Mouse (Mus musculus): ENCODE data around the gene Gm9376. TPM values are rescaled to one million over a fixed set of nuclear protein-coding genes. Genes with fewer than 3 reads are reported as not detected.

Gm9376 gene
- polyA plus RNA-seq (2014; fragmentation: Nextera tagmentation; extraction: Ambion mirVana), result not detected in 2 replicates

DNA sequence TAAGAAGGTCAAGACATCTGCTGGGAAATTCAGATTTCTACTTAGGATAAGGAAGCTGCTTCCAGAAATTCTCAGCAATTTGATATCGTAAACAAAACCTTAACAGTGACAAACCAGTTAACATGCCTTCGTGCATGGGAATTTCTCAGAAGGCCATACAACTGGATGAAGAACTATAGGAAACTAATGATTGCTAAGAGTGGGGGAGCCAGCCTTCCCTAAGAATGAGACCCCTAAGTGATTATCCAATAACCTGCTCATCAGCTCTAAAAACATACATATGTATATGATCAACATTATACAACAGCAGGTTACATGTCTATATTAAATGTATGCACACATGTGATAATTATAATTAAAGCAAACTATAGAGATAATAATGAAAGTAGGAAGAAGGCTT is at the start of gene Gm9376:
Gene Gm9376, plus strand, starts transcription at position 301 of the 400 bp plus-strand sequence.
- H3K27ac ChIP-seq (ENCODE audit: low read depth), result no peak within 1 kb of the TSS
- H3K27me3 ChIP-seq (replicated peaks; ENCODE audit: control insufficient read depth, insufficient read depth, low read length), result no peaks in the 10 kb centered on the region
- no peaks in the 10 kb centered on the region for H3K9me3 ChIP-seq (ENCODE audit: control insufficient read depth, low read length)
- no peak for ATAC-seq (replicated peaks; ENCODE audit: low FRiP score, low TSS enrichment, low read depth)
- no peak within 1 kb of the TSS for H3K4me3 ChIP-seq (ENCODE audit: low read depth, low read length)
- WGBS, result 79% methylated on average over 2 of the region's 2 CpGs
- H3K4me1 ChIP-seq (replicated peaks; ENCODE audit: control insufficient read depth, insufficient read depth, low read length), result no peaks in the 10 kb centered on the region
- no peak within 1 kb of the TSS for H3K4me2 ChIP-seq (ENCODE audit: low read length)
- DNase-seq (ENCODE audit: low spot score), result no peak
- H3K36me3 ChIP-seq (ENCODE audit: control insufficient read depth, insufficient read depth, low read length), result no peaks in the 10 kb centered on the region
- H3K9ac ChIP-seq (ENCODE audit: low read length), result no peak within 1 kb of the TSS

DNA sequence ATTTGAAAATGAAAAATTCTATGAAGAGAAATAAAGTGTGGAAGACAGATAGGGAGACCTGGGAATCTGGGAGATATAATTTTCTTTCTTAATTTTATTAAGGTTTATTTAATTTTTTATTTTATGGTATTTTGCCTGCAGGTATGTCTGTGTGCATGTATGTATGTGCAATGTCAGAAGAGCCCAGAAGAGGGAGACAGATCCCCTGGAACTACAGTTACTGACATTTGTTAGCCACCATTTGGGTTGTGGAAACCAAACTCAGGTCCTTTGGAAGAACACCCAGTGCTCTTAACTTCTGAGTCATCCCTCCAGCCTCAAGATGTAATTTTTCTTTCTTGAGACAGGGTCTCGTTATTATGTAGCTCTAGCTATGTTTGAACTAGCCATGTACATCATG is 45.9 kb upstream of the Gm9376 start:
- WGBS, result 76% methylated on average over 1 of the region's 1 CpGs
- ATAC-seq (replicated peaks; ENCODE audit: low FRiP score, low TSS enrichment, low read depth), result no peak
- Histone ChIP-seq H3K27ac (ENCODE audit: low read depth) (no peak overlapping the region), H3K4me3 (ENCODE audit: low read depth, low read length) (no peak overlapping the region), H3K4me1 (replicated peaks; ENCODE audit: control insufficient read depth, insufficient read depth, low read length) (no peaks in the 10 kb centered on the region), H3K9me3 (ENCODE audit: control insufficient read depth, low read length) (no peaks in the 10 kb centered on the region), H3K27me3 (replicated peaks; ENCODE audit: control insufficient read depth, insufficient read depth, low read length) (peaks cover 39% of the 10 kb centered on the region), H3K36me3 (ENCODE audit: control insufficient read depth, insufficient read depth, low read length) (no peaks in the 10 kb centered on the region), H3K4me2 (ENCODE audit: low read length) (no peak overlapping the region), H3K9ac (ENCODE audit: low read length) (no peak overlapping the region)
- no peak for DNase-seq (ENCODE audit: low spot score)

DNA sequence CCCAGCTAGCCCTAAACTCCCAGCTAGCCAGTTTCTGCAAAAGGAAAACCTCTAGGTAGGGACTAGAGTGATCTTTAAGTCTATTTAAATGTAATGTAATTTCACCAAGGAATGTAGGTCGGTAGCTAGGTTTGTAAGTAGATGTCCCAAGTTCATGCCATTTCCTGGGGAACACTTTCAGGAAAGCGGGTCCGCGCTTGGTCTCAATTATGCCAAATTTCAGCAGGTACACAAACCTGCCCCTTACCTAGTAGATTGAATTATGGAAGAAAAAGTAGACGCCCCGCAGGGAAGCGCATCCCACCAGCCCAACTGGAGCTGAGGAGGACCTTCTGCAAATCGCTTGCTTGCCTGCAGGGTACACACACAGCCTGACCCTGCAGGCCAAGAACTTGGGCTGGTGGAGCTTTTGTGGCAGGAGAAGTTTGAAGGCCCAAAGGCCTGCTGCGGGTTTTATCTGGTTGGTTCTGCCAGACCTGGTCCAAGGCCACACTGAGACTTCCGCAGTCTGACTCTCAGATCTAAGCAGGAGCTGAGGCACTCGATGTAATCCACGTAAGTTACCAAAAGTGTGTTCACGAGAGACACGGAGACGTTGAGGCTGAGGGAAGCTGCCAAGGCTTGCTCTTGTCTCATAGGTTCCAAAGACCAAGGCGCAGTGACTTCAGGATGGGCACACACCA is 41.6 kb upstream of the Gm9376 start:
- Histone ChIP-seq H3K9me3 (ENCODE audit: control insufficient read depth, low read length) (no peaks in the 10 kb centered on the region), H3K9ac (ENCODE audit: low read length) (no peak overlapping the region), H3K27me3 (replicated peaks; ENCODE audit: control insufficient read depth, insufficient read depth, low read length) (peaks cover 83% of the 10 kb centered on the region), H3K4me3 (ENCODE audit: low read depth, low read length) (no peak overlapping the region), H3K4me1 (replicated peaks; ENCODE audit: control insufficient read depth, insufficient read depth, low read length) (no peaks in the 10 kb centered on the region), H3K36me3 (ENCODE audit: control insufficient read depth, insufficient read depth, low read length) (no peaks in the 10 kb centered on the region), H3K27ac (ENCODE audit: low read depth) (no peak overlapping the region), H3K4me2 (ENCODE audit: low read length) (no peak overlapping the region)
- ATAC-seq (replicated peaks; ENCODE audit: low FRiP score, low TSS enrichment, low read depth), result no peak
- 13% methylated on average over 16 of the region's 16 CpGs for WGBS
- DNase-seq (ENCODE audit: low spot score), result peak; percentile 57

DNA sequence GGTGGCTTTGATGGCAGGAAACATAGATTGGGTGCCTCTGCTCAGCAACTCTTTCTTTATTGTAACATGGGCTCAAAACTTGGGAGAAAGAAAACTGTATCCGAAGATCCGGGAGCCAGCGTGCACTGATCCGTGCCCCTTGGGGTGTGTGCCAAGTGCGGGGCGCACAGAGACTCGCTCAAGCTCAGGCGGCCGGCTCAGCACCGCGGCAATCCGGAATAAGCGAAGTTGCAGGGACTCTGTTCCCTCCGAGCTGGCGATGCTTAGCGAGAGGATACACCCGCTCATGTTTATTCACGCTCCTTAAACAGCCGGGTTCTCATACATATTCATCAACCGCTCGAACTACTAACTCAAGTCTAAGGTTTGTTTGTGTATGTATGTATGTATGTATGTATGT is 40.8 kb upstream of the Gm9376 start:
- ATAC-seq (replicated peaks; ENCODE audit: low FRiP score, low TSS enrichment, low read depth) (no peak), DNase-seq (ENCODE audit: low spot score) (no peak)
- Histone ChIP-seq H3K4me2 (ENCODE audit: low read length) (no peak overlapping the region; the same call in 1 of the 2 replicates), H3K4me3 (ENCODE audit: low read depth, low read length) (no peak overlapping the region), H3K36me3 (ENCODE audit: control insufficient read depth, insufficient read depth, low read length) (no peaks in the 10 kb centered on the region), H3K27me3 (replicated peaks; ENCODE audit: control insufficient read depth, insufficient read depth, low read length) (peaks cover 90% of the 10 kb centered on the region), H3K9ac (ENCODE audit: low read length) (no peak overlapping the region), H3K9me3 (ENCODE audit: control insufficient read depth, low read length) (no peaks in the 10 kb centered on the region), H3K27ac (ENCODE audit: low read depth) (no peak overlapping the region), H3K4me1 (replicated peaks; ENCODE audit: control insufficient read depth, insufficient read depth, low read length) (no peaks in the 10 kb centered on the region)
- WGBS, result under 1% methylated on average over 21 of the region's 21 CpGs

DNA sequence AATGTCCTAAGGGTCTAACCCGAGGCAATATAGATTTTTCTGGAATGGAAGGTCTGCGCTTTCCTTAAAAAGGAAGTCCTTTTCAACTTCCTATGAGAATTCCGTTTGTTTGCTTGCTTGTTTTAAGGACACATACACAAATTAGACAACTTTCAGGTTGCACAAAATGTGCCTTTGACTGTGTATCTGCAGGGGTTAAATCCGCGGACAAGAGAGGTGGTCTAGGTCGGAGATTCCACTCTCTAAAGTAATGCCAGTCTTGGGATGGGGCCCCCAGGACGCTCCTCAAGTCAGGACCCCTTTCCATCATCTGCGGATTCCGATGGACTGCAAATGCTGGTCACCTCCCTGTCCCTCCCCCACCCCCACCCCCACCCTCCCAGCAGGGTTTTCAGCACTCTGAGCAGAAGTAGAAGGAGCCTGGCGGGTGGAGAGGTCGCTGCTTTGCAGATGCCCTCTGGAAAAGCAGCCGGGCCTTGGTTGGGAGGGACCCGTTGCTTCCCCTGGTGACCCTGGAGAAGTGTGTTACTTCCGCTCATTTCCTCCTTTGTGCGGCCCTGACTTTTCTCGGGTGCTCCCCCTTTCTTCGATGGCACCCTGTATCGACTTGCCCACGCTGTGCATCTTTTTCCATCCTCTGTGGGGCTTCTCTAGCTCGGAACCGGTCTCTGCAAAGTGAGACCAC is 40.1 kb upstream of the Gm9376 start:
- no peak overlapping the region for H3K4me2 ChIP-seq (ENCODE audit: low read length)
- no peak overlapping the region for H3K4me3 ChIP-seq (ENCODE audit: low read depth, low read length)
- H3K27me3 ChIP-seq (replicated peaks; ENCODE audit: control insufficient read depth, insufficient read depth, low read length), result peaks cover 97% of the 10 kb centered on the region
- ATAC-seq (replicated peaks; ENCODE audit: low FRiP score, low TSS enrichment, low read depth), result no peak
- DNase-seq (ENCODE audit: low spot score), result no peak
- no peak overlapping the region for H3K9ac ChIP-seq (ENCODE audit: low read length)
- under 1% methylated on average over 21 of the region's 21 CpGs for WGBS
- H3K36me3 ChIP-seq (ENCODE audit: control insufficient read depth, insufficient read depth, low read length), result no peaks in the 10 kb centered on the region
- no peaks in the 10 kb centered on the region for H3K9me3 ChIP-seq (ENCODE audit: control insufficient read depth, low read length)
- H3K27ac ChIP-seq (ENCODE audit: low read depth), result no peak overlapping the region
- H3K4me1 ChIP-seq (replicated peaks; ENCODE audit: control insufficient read depth, insufficient read depth, low read length), result no peaks in the 10 kb centered on the region

DNA sequence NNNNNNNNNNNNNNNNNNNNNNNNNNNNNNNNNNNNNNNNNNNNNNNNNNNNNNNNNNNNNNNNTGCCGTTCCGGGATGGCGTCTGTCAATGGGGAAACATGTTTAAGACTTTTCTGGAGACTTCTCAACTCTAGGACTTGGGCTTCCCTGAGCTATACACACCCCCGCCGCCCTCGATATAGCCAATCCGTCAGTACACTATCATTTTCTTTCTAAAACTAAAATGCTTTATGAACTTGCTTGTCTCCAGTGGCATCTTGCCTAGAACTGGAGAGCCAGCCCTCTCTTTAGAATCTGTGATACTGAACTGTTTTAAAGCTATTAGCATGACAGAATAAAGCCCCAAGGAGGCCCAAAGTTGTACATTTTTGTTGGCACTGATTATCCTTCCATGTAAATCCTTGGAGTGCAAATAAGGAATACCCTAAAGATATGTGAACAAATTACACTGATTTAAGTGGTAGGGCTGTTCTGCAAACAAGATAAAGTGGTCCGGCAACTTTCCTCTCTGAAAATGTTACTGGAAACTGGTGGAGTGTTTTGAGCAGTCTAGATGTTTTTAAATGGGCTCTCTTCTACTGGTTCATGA is 34.3 kb upstream of the Gm9376 start:
- no peak overlapping the region for H3K4me2 ChIP-seq (ENCODE audit: low read length)
- no peak overlapping the region for H3K9ac ChIP-seq (ENCODE audit: low read length)
- no peak overlapping the region for H3K4me3 ChIP-seq (ENCODE audit: low read depth, low read length)
- WGBS, result 3% methylated on average over 8 of the region's 8 CpGs
- no peaks in the 10 kb centered on the region for H3K9me3 ChIP-seq (ENCODE audit: control insufficient read depth, low read length)
- peak; percentile 69 for DNase-seq (ENCODE audit: low spot score)
- peaks cover 6% of the 10 kb centered on the region for H3K4me1 ChIP-seq (replicated peaks; ENCODE audit: control insufficient read depth, insufficient read depth, low read length)
- H3K27ac ChIP-seq (ENCODE audit: low read depth), result no peak overlapping the region
- H3K27me3 ChIP-seq (replicated peaks; ENCODE audit: control insufficient read depth, insufficient read depth, low read length), result peaks cover 99% of the 10 kb centered on the region
- no peak for ATAC-seq (replicated peaks; ENCODE audit: low FRiP score, low TSS enrichment, low read depth)
- H3K36me3 ChIP-seq (ENCODE audit: control insufficient read depth, insufficient read depth, low read length), result no peaks in the 10 kb centered on the region

DNA sequence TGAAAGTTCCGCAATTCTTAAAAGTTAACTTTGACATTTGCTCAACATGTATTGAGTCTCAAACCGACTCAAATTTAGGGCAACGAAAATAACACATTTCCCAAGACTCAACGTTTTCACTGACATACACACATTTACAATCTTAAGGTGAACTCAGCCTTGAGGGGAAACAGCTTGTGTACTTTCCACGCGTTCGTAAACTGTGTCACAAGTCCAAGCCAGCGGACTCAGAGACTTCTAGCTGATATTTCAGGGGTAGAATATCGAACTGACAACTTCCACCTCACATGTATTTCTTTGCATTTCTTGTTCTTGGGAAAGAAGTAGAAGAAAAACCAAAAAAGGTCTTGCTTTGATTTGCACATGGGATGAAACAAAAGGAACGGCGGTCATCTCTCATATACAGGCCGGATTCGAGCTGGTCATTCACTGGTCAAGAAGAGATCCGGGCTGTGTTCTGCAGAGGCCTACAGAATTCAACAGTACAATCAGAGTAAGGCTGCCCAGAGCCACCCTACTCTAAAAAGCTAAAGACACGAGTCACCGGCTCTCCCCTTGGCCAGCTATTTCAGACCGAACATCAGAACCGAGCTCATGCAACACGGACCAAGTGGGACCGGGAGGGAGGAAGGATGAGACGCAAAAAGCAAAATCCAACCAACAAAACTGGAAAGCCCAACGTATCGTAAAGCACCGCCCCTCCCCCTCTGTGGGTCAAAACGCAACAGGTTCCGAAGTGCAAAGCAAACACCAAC is 32.8 kb upstream of the Gm9376 start:
- 4% methylated on average over 26 of the region's 26 CpGs for WGBS
- H3K9ac ChIP-seq (ENCODE audit: low read length), result no peak overlapping the region
- H3K4me1 ChIP-seq (replicated peaks; ENCODE audit: control insufficient read depth, insufficient read depth, low read length), result peaks cover 6% of the 10 kb centered on the region
- H3K4me3 ChIP-seq (ENCODE audit: low read depth, low read length), result no peak overlapping the region
- H3K4me2 ChIP-seq (ENCODE audit: low read length), result no peak overlapping the region
- ATAC-seq (replicated peaks; ENCODE audit: low FRiP score, low TSS enrichment, low read depth) (no peak), DNase-seq (ENCODE audit: low spot score) (peak; percentile 84)
- H3K27ac ChIP-seq (ENCODE audit: low read depth), result no peak overlapping the region
- H3K27me3 ChIP-seq (replicated peaks; ENCODE audit: control insufficient read depth, insufficient read depth, low read length), result peaks cover 98% of the 10 kb centered on the region
- H3K36me3 ChIP-seq (ENCODE audit: control insufficient read depth, insufficient read depth, low read length), result no peaks in the 10 kb centered on the region
- H3K9me3 ChIP-seq (ENCODE audit: control insufficient read depth, low read length), result no peaks in the 10 kb centered on the region

DNA sequence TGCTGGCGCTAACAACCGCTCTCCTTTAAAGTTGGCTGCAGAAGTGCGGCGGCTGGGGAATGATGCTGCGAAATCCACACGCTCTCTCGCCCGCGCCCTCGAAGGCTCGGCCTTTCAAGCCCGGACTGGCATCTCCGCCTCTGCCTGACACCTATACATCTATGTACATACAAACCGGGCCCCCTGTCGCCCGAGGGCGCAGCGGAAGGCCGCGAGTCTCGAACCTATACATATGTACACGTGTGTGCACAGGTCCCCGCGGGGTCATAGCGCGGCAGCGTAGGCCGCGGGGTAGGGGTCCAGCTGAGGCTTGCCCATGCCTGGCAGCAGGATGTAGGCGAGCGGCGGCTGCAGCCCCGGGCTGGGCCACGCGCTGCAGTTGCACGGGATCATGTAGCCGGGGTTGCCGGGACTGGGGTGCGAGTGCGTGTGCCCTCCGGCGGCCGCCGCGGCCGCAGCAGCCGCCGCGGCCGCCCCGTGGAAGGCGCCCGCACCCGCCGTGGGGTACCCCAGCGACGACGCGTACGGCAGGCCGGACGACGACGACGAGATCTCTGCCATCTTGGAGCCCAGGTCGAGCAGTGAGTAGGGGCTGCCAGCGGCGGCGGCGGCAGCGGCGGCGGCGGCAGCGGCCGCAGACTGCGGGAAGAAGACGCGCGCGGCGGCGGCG is 32.1 kb upstream of the Gm9376 start:
- no peaks in the 10 kb centered on the region for H3K36me3 ChIP-seq (ENCODE audit: control insufficient read depth, insufficient read depth, low read length)
- under 1% methylated on average over 84 of the region's 84 CpGs for WGBS
- ATAC-seq (replicated peaks; ENCODE audit: low FRiP score, low TSS enrichment, low read depth) (0 out of 2 replicates have a peak, but pooled peaks have one; percentile 21), DNase-seq (ENCODE audit: low spot score) (no peak)
- peaks cover 98% of the 10 kb centered on the region for H3K27me3 ChIP-seq (replicated peaks; ENCODE audit: control insufficient read depth, insufficient read depth, low read length)
- peak overlapping the region; percentile 84 for H3K4me2 ChIP-seq (ENCODE audit: low read length)
- H3K4me1 ChIP-seq (replicated peaks; ENCODE audit: control insufficient read depth, insufficient read depth, low read length), result peaks cover 6% of the 10 kb centered on the region
- H3K27ac ChIP-seq (ENCODE audit: low read depth), result no peak overlapping the region
- H3K9ac ChIP-seq (ENCODE audit: low read length), result no peak overlapping the region
- peak overlapping the region; percentile 43 for H3K4me3 ChIP-seq (ENCODE audit: low read depth, low read length)
- no peaks in the 10 kb centered on the region for H3K9me3 ChIP-seq (ENCODE audit: control insufficient read depth, low read length)

All from intestine, embryonic 14.5 days (tissue).